Mouse (Mus musculus) G1E-ER4 (cell line): Measurements from ENCODE around the gene Arid1b. TPM values are rescaled to one million over a fixed set of nuclear protein-coding genes. Genes with fewer than 3 reads are reported as not detected.

Source experiments
- GATA1 ChIP-seq: IDR thresholded peaks from one replicate; pipeline ENCODE4 v1.8.0; 2012; ENCODE audit warnings: low read length, inconsistent platforms
- polyA plus RNA-seq: library from polyadenylated mRNA; stranded (reverse); fragments of >175 nt; gene quantifications from 2 replicates; pipeline ENCODE4 v1.2.3, GENCODE M21; 2012

Gene Arid1b
- polyA plus RNA-seq, 1 experiment = 37.7 TPM

DNA sequence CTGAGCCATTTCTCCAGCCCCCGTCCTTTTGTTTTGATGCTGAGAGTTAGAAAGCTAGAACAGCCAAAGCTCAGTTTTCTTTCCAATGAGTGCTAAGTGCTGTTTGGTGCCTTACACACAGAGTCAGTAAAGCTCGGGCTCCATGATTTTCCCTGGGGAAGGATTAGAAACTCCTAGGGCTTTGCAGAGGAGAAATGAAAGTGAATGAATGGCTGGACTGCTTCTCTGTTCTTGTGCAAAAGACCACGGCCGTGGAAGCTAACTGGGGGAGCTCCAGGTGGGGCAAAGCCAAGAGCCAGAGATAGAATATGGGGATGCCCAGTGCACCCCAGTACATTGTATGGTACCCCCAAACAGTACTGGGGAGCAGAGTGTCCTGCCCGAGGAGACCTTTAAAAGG, 10.6 kb downstream of the Arid1b start:
- no peak for TF ChIP-seq GATA1

GRCm38 (mm10) chr17:5005285-5005684, 11.2 kb downstream of the Arid1b start:
- no peak for TF ChIP-seq GATA1

GRCm38 (mm10) chr17:5007156-5007658, 13.1 kb downstream of the Arid1b start:
- no peak for TF ChIP-seq GATA1

- no peak for TF ChIP-seq GATA1
These were observed 14.1 kb downstream of the Arid1b start for GRCm38 (mm10) chr17:5008236-5008635.

- TF ChIP-seq GATA1 = no peak
These were observed 14.6 kb downstream of the Arid1b start for GRCm38 (mm10) chr17:5008761-5009160.

DNA sequence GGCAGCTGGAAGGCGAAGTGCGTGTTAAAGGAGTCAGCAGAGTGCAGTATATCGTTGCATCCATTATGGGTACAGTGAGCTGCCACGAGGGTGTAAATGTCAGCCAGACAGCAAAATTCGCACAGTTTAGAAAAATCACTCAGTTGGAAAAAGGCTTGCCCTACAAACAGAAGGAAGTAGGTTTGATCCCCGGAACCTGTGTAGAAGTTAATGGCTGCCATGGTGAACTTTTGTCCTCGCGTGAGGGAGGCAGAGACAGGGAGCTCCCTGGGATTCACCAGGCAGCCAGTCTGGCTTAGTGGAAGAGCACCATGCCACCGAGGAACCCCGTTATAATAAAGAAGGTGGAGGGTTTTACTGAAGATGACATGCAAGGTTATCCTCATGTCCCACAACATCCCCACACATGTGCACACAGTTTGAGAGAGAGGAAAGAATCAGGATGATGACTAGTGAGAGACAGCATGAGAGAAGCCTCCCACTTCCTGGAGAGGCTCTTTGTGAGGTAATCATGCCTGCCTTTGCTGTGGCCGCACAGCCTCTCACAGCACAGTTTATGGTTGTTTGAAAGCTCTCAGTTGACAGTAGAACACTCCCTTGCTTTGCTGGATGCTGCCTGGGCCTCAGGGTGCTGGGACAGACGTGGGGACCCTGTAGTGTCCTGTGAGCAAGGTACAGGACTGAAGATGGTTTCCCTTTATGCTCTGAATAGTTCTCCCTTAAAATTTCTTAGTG, 15.6 kb downstream of the Arid1b start:
- TF ChIP-seq GATA1 = no peak

- TF ChIP-seq GATA1 = no peak
These were observed 16.6 kb downstream of the Arid1b start for GRCm38 (mm10) chr17:5010781-5011180.

DNA sequence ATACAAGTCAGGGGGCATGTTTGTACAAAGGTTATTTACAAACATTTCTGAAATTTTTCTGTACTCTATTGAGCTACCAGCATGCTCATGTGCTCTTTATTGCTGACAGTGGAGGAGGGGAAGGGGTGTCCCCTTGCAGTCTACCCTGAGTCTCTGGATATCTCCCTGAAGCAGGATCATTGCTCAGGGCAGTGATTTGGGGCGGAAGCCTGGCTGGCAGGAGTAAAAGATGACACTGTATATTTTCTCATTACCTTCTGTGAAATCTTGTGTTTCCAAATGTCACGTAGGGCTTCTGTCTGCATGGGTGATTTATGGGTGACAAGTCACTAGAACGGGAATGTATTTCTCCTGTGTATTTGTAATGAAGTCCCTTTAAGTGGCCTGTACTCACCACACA, 18.0 kb downstream of the Arid1b start:
- no peak for TF ChIP-seq GATA1

- no peak for TF ChIP-seq GATA1
These were observed 18.4 kb downstream of the Arid1b start for GRCm38 (mm10) chr17:5012517-5012916.

GRCm38 (mm10) chr17:5014327-5014957, 20.3 kb downstream of the Arid1b start:
- TF ChIP-seq GATA1 = no peak

- no peak for TF ChIP-seq GATA1
These were observed 22.3 kb downstream of the Arid1b start for GRCm38 (mm10) chr17:5016404-5016803.

DNA sequence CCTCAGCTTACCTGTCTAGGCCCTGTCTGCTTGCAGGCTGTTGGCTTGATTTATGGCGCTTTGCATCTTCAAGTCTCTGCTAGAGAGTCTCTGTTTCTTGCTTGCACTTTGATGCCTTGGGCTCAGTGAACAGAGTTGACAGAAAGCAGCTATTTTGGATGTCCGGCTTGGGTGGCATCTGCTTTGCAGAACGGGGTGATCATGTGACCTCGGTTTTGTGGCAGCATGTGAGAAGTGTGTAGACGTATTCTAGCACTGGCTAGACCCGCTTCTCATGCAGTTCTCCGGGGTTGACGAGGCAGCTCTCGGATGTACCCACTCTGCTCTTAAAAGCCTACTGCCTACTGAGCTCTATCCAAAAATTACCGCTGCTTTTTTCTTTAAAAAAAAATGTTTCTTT, 22.9 kb downstream of the Arid1b start:
- no peak for TF ChIP-seq GATA1

DNA sequence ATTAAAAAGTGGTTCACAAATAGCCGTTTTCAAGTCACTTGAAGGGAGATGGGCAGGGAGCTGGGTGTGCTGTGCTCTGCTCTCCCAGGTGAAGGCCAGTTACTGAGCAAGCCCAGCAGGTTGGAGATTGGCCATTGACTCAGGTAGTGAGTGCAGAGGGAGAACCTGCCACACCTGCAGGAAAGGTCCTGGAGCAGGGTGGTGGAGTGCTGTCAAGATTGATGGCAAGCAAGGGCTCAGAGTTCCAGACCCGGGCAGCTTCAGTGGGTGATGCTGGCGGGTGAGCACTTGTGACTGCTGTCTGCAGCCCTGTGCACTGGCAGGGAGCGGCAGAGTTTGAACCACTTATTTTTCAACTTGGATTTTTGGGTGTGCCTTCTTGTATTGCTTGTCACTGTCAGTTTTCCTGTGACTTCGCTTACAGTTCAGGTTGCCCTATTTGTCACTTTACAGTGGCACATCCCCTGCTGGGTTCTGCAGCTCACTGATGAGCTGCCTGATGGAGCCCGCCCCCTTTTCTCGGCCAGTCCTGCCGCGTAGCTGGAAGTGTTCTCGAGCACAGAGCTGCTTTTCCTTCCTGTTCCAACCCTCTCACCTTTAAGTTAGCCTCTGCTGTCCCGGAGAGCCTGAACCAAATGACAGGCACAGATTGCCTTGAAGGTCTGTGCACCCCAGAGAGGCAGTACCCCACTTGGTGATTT, 27.3 kb downstream of the Arid1b start:
- no peak for TF ChIP-seq GATA1

DNA sequence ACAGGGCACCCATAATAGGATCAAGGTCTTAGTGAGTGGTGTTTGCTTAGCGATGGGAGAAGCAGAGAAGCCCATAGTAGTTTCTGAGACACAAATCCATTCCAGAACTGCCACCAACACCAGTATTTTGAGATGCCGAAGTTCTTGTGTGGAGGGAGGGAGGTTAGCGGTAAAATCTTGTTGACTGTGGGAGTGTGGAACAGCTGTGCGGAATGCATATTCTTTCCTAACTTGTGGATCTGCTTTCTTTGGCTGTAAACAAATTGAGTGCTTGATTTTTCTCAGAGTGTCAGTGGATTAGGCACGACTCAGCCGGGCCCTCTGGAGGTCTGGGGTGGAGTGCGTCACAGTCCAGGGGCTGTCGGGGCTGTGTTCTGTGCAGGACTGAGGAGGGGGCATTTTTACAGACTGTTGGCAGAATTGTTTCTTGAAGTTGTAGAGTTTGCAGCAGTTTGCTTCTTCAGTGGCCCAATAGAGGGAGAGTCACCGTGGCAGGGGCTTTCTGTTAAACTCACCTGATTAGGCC, 27.9 kb downstream of the Arid1b start:
- TF ChIP-seq GATA1 = no peak

DNA sequence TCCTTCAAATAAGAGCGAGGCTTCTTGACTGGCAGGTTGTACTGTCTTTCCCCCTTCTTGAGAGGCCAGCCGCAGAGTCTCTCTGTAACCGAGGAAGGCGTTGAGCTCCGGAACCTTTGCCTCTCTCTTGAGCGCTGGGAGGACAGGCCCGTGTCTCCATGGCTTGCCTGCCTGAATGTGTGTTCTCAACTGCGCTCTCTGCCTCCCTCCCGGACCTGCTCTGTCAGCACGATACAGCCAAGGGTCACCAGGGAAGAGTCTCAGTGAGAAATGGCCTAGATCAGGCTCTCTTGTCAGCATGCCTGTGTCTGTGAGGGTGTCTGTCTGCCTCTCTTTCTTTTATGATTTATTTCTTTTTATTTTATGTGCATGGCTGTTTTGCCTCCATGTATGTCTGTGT, 29.6 kb downstream of the Arid1b start:
- no peak for TF ChIP-seq GATA1

- no peak for TF ChIP-seq GATA1
These were observed 31.3 kb downstream of the Arid1b start for GRCm38 (mm10) chr17:5025400-5025799.

DNA sequence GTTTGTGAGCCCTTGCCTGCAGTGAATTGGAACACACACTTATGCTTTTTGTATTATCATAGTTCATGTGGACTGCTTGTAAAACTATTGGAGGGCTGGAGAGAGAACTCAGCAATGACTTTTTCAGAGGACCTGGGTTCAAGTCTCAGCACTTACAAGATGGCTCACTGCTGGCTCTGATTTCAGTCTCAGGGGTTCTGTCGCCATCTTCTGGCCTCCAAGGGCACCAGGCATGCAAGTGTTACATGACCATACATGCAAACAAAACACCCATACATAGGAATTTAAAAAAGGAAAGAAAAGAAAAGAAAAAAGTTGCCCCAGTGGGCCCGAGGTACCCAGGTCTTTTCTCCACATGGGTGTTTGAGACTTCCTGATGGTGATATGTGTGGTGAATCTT, 32.4 kb downstream of the Arid1b start:
- no peak for TF ChIP-seq GATA1
